In the genomic region with DNA sequence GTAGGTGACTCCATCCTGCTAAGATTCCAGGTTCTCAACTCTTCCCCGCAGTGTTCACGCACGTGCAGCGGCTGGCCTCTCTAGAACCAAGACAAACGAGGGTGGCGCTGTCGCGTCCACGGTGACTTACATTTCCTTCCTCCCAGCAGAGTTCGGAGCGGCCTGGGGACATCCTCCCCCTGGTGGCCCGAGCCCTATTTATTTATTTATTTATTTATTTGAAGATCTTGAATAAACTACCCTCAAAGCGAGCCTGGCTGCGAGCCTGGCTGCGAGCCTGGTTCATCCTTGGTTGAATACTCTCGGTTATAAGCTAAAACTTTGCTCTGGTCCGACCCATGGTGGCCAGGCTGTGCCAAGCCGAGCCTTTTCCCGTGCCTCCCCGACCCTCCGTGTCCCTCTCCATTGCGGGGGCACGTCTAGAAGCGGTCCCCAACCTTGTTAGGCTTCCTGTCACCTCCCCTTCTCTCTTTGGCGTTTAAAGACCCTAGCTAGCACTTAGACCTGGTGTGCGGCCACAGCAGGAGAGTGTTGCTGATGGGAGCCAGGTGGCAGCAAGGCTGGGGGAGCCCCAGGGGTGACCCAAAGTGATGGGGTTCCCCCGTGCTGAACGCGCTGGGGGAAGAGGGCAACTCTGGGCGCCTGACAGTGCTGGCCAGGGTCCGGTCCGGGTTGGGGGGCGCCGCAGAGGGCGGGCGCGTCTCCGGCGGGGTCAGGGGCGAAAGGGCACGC, we compare ENCODE assay signal across 8 mouse cellular contexts. TPM values are rescaled to one million over a fixed set of nuclear protein-coding genes. Genes with fewer than 3 reads are reported as not detected.
DNase-seq lines count a peak whose midpoint lies in the region; ATAC-seq and TF ChIP-seq lines count a peak whose summit lies in the region.

No protein-coding gene starts in this region.

- intact Hi-C loops in left cerebral cortex, postnatal 4 days (cut with DNase I): loop anchor here (5.0 kb wide), 1 partner anchor 225 kb away; no protein-coding TSS in a partner anchor
- intact Hi-C loops in left cerebral cortex, postnatal 36 days (cut with DNase I): loop anchor here (5.0 kb wide), 1 partner anchor 175 kb away; a partner anchor contains a TSS

- H3K9me3 ChIP-seq in heart, embryonic 10.5 days: no peaks in the 10 kb centered on the region; the same call in 1 of the 2 replicates
- no peaks in the 10 kb centered on the region for H3K9me3 ChIP-seq in kidney, embryonic 14.5 days (ENCODE audit: control insufficient read depth, low read length)
- peaks cover 4% of the 10 kb centered on the region; the same call in 1 of the 2 replicates for H3K9me3 ChIP-seq in lung, embryonic 16.5 days (ENCODE audit: control insufficient read depth, low read length)

- no peak overlapping the region for H3K27ac ChIP-seq in bone marrow macrophage, adult 2 months (ENCODE audit: insufficient read depth, low read depth, low read length)
- peak overlapping the region; percentile 84 for H3K27ac ChIP-seq in heart, embryonic 10.5 days
- 0 out of 2 replicates have a peak overlapping the region, but pooled peaks have one; percentile 24 for H3K27ac ChIP-seq in kidney, embryonic 14.5 days (ENCODE audit: low read depth, low read length)
- H3K27ac ChIP-seq in lung, embryonic 16.5 days (ENCODE audit: low read length): no peak overlapping the region

- peak overlapping the region; percentile 31; the same call in 1 of the 2 replicates for H3K9ac ChIP-seq in kidney, embryonic 14.5 days (ENCODE audit: low read depth, low read length)
- peak overlapping the region; percentile 49; the same call in 1 of the 2 replicates for H3K9ac ChIP-seq in lung, embryonic 16.5 days (ENCODE audit: low read length)

- under 1% methylated on average over 40 of the region's 41 CpGs for WGBS in heart, embryonic 10.5 days
- WGBS in kidney, embryonic 14.5 days: under 1% methylated on average over 41 of the region's 41 CpGs
- WGBS in lung, embryonic 16.5 days: 2% methylated on average over 32 of the region's 41 CpGs

- no peak for TF ChIP-seq POLR2A in bone marrow macrophage, adult 2 months (IDR thresholded peaks at IDR 0.05; ENCODE audit: borderline replicate concordance, low read depth, low read length)

- H3K27me3 ChIP-seq in heart, embryonic 10.5 days (ENCODE audit: insufficient read depth, poor library complexity, severe bottlenecking): peaks cover 69% of the 10 kb centered on the region
- H3K27me3 ChIP-seq in kidney, embryonic 14.5 days (ENCODE audit: control insufficient read depth, insufficient read depth, low read length): peaks cover 39% of the 10 kb centered on the region
- H3K27me3 ChIP-seq in lung, embryonic 16.5 days (ENCODE audit: control insufficient read depth, insufficient read depth, low read depth, low read length): peaks cover 46% of the 10 kb centered on the region

- no peaks in the 10 kb centered on the region for H3K36me3 ChIP-seq in heart, embryonic 10.5 days
- no peaks in the 10 kb centered on the region for H3K36me3 ChIP-seq in kidney, embryonic 14.5 days (ENCODE audit: control insufficient read depth, insufficient read depth, low read length)
- H3K36me3 ChIP-seq in lung, embryonic 16.5 days (ENCODE audit: control insufficient read depth, insufficient read depth, low read length): no peaks in the 10 kb centered on the region

- peak overlapping the region; percentile 60 for H3K4me2 ChIP-seq in kidney, embryonic 14.5 days (replicated peaks; ENCODE audit: low read depth, low read length)
- H3K4me2 ChIP-seq in lung, embryonic 16.5 days (ENCODE audit: low read depth, low read length): peak overlapping the region; percentile 91

- 0 out of 2 replicates have a peak, but pooled peaks have one; percentile 9 for TF ChIP-seq CTCF in bone marrow macrophage, adult 2 months (IDR thresholded peaks at IDR 0.05; ENCODE audit: low read depth, low read length)

- no peak overlapping the region for H3K4me3 ChIP-seq in bone marrow macrophage, adult 2 months (ENCODE audit: insufficient read depth, low read length)
- H3K4me3 ChIP-seq in heart, embryonic 10.5 days: peak overlapping the region; percentile 61
- H3K4me3 ChIP-seq in kidney, embryonic 14.5 days (ENCODE audit: low read length): peak overlapping the region; percentile 31
- H3K4me3 ChIP-seq in lung, embryonic 16.5 days (ENCODE audit: low read length): peak overlapping the region; percentile 43

- DNase-seq in left cerebral cortex, postnatal 4 days: peak; percentile 69
- DNase-seq in left cerebral cortex, postnatal 36 days (ENCODE audit: low spot score in 2 of 2): no peak
- DNase-seq in heart, embryonic 10.5 days (ENCODE audit: low spot score): no peak
- no peak for DNase-seq in layer of hippocampus, adult 9-11 months

- ATAC-seq in kidney, embryonic 14.5 days (ENCODE audit: low FRiP score, low TSS enrichment): peak; percentile 46
- ATAC-seq in lung, embryonic 16.5 days (ENCODE audit: low read depth): peak; percentile 69
- ATAC-seq in neutrophil, adult 5-6 weeks (ENCODE audit: extremely low read depth, insufficient number of reproducible peaks, low FRiP score, poor library complexity, severe bottlenecking): peak; percentile 39

- no peaks in the 10 kb centered on the region for H3K4me1 ChIP-seq in bone marrow macrophage, adult 2 months (ENCODE audit: control insufficient read depth, insufficient read depth, low read length)
- peaks cover 53% of the 10 kb centered on the region for H3K4me1 ChIP-seq in heart, embryonic 10.5 days
- peaks cover 46% of the 10 kb centered on the region for H3K4me1 ChIP-seq in kidney, embryonic 14.5 days (ENCODE audit: control insufficient read depth, insufficient read depth, low read length)
- peaks cover 30% of the 10 kb centered on the region for H3K4me1 ChIP-seq in lung, embryonic 16.5 days (replicated peaks; ENCODE audit: control insufficient read depth, insufficient read depth, low read length)

RNA-seq across cellular contexts. Expression of a gene that starts 8.1 kb away (rescaled TPM):
- total RNA-seq in left cerebral cortex, postnatal 4 days (2021): not detected
- total RNA-seq in left cerebral cortex, postnatal 36 days (2021): not detected
- polyA plus RNA-seq in bone marrow macrophage, adult 2 months (2012; ENCODE audit: insufficient read depth, insufficient read length, missing spikeins): not detected in 2 replicates
- not detected in 2 replicates for polyA plus RNA-seq in heart, embryonic 10.5 days (2016; fragmentation: Nextera tagmentation; extraction: Ambion mirVana)
- not detected in 2 replicates for polyA plus RNA-seq in kidney, embryonic 14.5 days (2014; fragmentation: Nextera tagmentation; extraction: Ambion mirVana)
- not detected in 2 replicates for polyA plus RNA-seq in lung, embryonic 16.5 days (2015; fragmentation: Nextera tagmentation; extraction: Ambion mirVana)
- not detected in 2 replicates for total RNA-seq in neutrophil, adult 5-6 weeks (2017)

RNA-seq across cellular contexts. Expression of a gene that starts 48.9 kb away (rescaled TPM):
- total RNA-seq in left cerebral cortex, postnatal 4 days (2021): not detected
- not detected for total RNA-seq in left cerebral cortex, postnatal 36 days (2021)
- polyA plus RNA-seq in bone marrow macrophage, adult 2 months (2012; ENCODE audit: insufficient read depth, insufficient read length, missing spikeins): not detected in 2 replicates
- not detected in 2 replicates for polyA plus RNA-seq in heart, embryonic 10.5 days (2016; fragmentation: Nextera tagmentation; extraction: Ambion mirVana)
- not detected in 2 replicates for polyA plus RNA-seq in kidney, embryonic 14.5 days (2014; fragmentation: Nextera tagmentation; extraction: Ambion mirVana)
- polyA plus RNA-seq in lung, embryonic 16.5 days (2015; fragmentation: Nextera tagmentation; extraction: Ambion mirVana): not detected in 2 replicates
- 31.7 and 33.5 TPM in 2 replicates for total RNA-seq in neutrophil, adult 5-6 weeks (2017)

RNA-seq across cellular contexts. Expression of a gene that starts 59.1 kb away (rescaled TPM):
- not detected for total RNA-seq in left cerebral cortex, postnatal 4 days (2021)
- not detected for total RNA-seq in left cerebral cortex, postnatal 36 days (2021)
- polyA plus RNA-seq in bone marrow macrophage, adult 2 months (2012; ENCODE audit: insufficient read depth, insufficient read length, missing spikeins): not detected in 2 replicates
- polyA plus RNA-seq in heart, embryonic 10.5 days (2016; fragmentation: Nextera tagmentation; extraction: Ambion mirVana): not detected in 2 replicates
- polyA plus RNA-seq in kidney, embryonic 14.5 days (2014; fragmentation: Nextera tagmentation; extraction: Ambion mirVana): not detected in 2 replicates
- not detected in 2 replicates for polyA plus RNA-seq in lung, embryonic 16.5 days (2015; fragmentation: Nextera tagmentation; extraction: Ambion mirVana)
- not detected in 2 replicates for total RNA-seq in neutrophil, adult 5-6 weeks (2017)

Comparison
In these comparisons a context has a peak if more than half of its experiments do, and no peak if none do; other contexts are left out.
1. H3K27ac ChIP-seq: peak in heart, embryonic 10.5 days (single experiment) and kidney, embryonic 14.5 days (single experiment); none in bone marrow macrophage, adult 2 months (single experiment) and lung, embryonic 16.5 days (single experiment).
2. Peak in every context shown above with its lines, with median percentiles within 50 percentile points of each other: ATAC-seq.